Mouse (Mus musculus): ENCODE data around the gene 2700081O15Rik. TPM values are rescaled to one million over a fixed set of nuclear protein-coding genes. Genes with fewer than 3 reads are reported as not detected.
A peak's percentile ranks its signal among the peaks of the same experiment; 100 is the strongest.
"Not testable (repeated sequence)": the region's sequence is repeated elsewhere in the genome, so short reads cannot be mapped to it uniquely, and the experiment has no call there.

The 2700081O15Rik gene
- polyA plus RNA-seq, 1 experiment from 2014 or later: 8.3 TPM

DNA sequence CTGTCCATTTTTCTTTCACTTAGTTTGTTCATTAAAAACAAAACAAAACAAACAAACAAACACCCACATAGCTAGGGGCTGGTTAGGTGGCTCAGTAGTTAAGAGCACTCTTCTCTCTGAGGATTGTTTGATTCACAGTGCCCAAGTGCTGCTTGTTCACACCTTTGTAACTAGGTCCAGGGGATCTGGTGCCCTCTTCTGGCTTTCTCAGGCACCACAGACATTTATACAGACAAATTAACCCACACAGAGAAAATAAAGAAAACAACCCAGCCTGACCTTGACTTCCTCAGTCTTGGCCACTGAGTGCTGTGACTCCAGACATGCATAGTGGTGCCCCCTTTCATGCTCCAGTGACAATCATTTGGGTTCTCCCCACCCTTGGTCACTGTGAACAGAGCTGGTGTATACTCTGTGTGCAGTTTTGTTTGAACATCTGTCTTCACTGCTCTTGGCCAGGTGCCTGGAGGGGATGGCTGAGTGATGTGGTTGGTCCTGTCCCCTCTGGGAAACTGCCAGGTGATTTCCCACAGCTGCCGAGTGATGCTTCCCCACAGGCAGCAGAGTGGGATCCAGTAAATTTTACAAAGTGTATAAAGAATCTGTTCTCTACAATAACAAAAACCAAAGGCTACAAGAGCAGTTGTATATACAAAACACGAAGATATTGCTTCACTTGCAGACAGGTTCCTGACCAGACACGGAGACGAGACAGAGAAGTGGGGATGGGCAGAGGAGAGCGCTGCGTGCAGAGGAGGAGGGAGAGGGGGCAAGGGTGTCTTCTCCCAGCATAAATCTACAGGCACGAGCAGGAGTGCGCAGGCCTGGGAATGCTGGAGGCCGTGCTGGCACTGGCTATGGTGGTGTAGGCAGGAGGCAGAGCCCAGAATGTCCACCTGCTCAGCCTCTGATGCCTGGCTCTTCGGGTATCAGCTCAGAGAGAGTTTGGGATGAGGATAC lies 20.3 kb upstream of the 2700081O15Rik start:
- not testable (repeated sequence) for H3K27me3 ChIP-seq; H3K9ac ChIP-seq; H3K36me3 ChIP-seq; H3K9me3 ChIP-seq (replicated peaks); H3K27ac ChIP-seq (replicated peaks); H3K4me1 ChIP-seq; H3K4me3 ChIP-seq (replicated peaks); H3K4me2 ChIP-seq (replicated peaks); ATAC-seq (ENCODE audit: insufficient number of reproducible peaks, low FRiP score, low TSS enrichment, low read depth)
- 50% methylated on average over 9 of the region's 10 CpGs for WGBS

DNA sequence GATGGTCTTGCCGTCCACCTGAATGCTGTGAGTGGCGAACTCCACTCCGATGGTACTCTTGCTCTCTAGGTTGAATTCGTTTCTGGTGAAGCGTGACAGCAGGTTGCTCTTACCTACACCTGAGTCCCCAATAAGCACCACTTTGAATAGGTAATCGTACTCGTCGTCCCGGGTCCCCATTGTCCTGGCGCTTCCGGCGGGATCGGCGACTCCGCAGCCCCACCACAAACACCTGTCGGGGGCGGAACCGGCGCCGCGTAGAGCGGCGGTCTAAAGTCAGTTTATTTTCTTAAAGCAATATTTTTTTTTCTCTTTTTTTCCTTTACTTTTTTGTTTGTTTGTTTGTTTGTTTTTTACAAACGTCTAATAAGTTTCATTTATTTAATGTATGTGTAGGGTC lies 18.5 kb upstream of the 2700081O15Rik start:
- not testable (repeated sequence) for H3K27me3 ChIP-seq; H3K4me3 ChIP-seq (replicated peaks); H3K4me2 ChIP-seq (replicated peaks); H3K36me3 ChIP-seq; H3K9me3 ChIP-seq (replicated peaks); H3K27ac ChIP-seq (replicated peaks); H3K4me1 ChIP-seq; H3K9ac ChIP-seq; ATAC-seq (ENCODE audit: insufficient number of reproducible peaks, low FRiP score, low TSS enrichment, low read depth)
- 26% methylated on average over 24 of the region's 24 CpGs for WGBS

DNA sequence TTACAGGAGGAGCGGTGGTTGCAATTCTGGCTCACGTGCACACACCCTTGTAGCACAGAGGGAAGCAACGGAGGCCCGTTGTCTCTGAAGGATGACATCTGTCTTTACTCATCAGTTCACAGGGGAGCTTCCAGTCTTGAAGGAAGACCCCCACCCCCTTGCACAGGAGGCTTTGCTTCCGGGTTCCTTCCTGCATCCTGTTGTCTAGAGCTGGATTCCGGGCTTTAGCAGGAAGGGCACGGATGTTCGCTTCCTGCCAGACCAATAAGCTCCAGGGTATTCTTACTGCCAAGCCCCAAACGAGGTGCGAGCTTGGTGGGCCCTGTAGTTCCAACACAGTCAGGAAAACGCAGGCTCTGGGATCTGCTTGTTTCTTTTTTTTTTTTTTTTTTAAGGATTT lies 16.8 kb upstream of the 2700081O15Rik start:
- WGBS: 37% methylated on average over 11 of the region's 11 CpGs
- no peak overlapping the region for H3K4me3 ChIP-seq (replicated peaks)
- no peaks in the 10 kb centered on the region for H3K36me3 ChIP-seq
- ATAC-seq (ENCODE audit: insufficient number of reproducible peaks, low FRiP score, low TSS enrichment, low read depth): no peak
- H3K27me3 ChIP-seq: peaks cover 8% of the 10 kb centered on the region; the same call in 1 of the 2 replicates
- no peak overlapping the region for H3K9ac ChIP-seq
- peaks cover 4% of the 10 kb centered on the region; the same call in 1 of the 2 replicates for H3K4me1 ChIP-seq
- no peak overlapping the region for H3K27ac ChIP-seq (replicated peaks)
- H3K9me3 ChIP-seq (replicated peaks): no peaks in the 10 kb centered on the region
- no peak overlapping the region for H3K4me2 ChIP-seq (replicated peaks)

DNA sequence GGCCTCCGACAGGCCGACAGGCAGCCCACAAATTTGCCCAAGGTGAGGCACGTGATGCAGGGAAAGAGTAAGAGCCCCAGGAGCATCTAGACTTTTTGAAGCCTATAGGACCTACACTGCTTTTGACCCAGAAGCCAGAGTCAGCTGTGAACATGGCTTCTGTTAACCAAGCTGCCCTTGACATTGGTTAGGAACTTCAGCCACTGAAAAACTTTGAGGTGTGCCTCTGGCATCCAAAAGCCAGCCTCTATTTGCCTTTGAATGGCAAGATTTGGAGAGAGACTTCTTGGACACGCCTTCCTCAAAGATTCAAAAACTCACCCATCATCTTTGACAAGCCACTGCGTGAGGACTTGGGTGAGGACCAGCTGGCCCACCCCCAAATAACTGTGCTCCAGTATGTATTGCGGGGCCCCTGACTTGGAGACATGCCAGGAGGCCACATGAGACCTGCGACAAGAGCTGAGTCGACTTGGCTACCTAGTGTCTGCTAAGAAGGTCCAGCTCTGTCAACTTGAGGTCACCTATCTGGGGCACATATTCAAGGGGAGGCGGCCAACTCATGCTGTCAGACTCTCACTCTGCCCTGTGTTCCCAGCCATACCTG lies 12.7 kb upstream of the 2700081O15Rik start:
- Histone ChIP-seq H3K27ac (replicated peaks) (no peak overlapping the region), H3K4me3 (replicated peaks) (no peak overlapping the region), H3K9ac (no peak overlapping the region), H3K27me3 (0 out of 2 replicates have a peak, but pooled peaks cover 3% of the 10 kb centered on the region), H3K4me2 (replicated peaks) (no peak overlapping the region), H3K36me3 (no peaks in the 10 kb centered on the region), H3K4me1 (peaks cover 4% of the 10 kb centered on the region; the same call in 1 of the 2 replicates), H3K9me3 (replicated peaks) (no peaks in the 10 kb centered on the region)
- 57% methylated on average over 9 of the region's 9 CpGs for WGBS
- no peak for ATAC-seq (ENCODE audit: insufficient number of reproducible peaks, low FRiP score, low TSS enrichment, low read depth)

DNA sequence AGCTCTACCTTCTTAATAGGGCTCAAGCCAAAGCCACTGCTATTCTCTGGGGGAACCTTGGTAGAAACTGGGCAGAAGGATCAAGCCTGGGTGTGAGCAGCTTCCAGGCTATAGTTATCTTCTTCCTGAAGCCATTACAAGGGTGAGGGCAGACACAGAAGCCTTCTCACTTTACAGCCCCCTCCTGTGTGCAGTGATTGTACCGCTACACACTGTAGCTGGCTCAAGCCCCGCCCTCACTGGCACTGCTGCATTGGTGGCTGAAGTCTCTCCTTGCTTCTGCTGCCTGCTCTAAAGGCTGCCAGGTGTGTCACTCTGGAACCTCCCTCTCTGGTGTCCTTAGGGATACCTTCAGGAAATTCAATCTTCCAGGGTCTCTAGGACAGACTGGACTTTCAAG lies 5.1 kb upstream of the 2700081O15Rik start:
- H3K27ac ChIP-seq (replicated peaks): no peak overlapping the region
- WGBS: 38% methylated on average over 2 of the region's 2 CpGs
- H3K9ac ChIP-seq: no peak overlapping the region
- H3K36me3 ChIP-seq: no peaks in the 10 kb centered on the region
- no peak for ATAC-seq (ENCODE audit: insufficient number of reproducible peaks, low FRiP score, low TSS enrichment, low read depth)
- H3K4me3 ChIP-seq (replicated peaks): no peak overlapping the region
- H3K4me2 ChIP-seq (replicated peaks): no peak overlapping the region
- H3K4me1 ChIP-seq: peaks cover 13% of the 10 kb centered on the region
- H3K27me3 ChIP-seq: no peaks in the 10 kb centered on the region
- no peaks in the 10 kb centered on the region for H3K9me3 ChIP-seq (replicated peaks)

DNA sequence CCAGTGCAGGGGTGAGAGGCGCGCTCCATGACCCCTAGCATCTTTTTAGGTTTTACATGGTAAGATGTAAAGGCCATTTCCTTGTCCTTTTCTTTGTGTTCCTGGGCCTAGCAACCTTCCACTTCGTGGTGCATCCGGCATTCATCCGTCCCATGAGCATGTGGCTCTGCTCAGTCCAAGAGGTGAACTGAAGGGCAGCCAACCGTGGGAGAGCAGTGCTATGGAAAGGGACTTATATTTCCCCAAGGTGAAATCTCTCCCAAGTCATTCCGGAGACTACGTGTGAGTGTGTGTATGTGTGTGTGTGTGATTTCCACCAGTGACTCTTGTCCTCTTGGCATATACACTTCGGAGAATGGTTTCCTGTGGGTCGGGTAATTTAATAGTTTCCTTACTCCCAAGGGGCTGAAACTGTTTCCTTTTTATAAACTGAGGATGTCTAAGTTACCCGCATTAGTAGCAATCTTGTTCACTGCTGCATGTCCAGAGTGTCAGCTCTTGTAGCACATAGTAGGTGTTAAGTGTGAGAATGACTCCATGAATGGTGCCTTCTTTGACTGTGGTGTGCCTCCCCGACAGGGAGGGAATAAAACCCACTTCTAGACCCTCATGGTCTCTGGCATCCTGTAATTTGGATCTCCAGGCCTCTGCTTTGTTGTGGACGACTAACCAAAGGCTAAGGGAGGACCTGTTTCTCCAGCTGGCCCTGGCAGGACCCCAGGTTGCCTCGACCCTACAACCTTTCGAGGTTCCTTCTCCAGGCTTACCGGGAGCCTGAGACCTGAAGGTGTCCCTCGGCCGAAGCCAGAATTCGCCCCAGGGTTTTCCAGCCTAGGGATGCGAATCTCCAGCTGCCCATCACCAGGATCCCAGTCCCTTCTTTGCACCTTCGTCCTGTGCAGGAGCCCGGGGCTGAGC lies 1.2 kb upstream of the 2700081O15Rik start:
- Histone ChIP-seq H3K9me3 (replicated peaks) (no peaks in the 10 kb centered on the region), H3K27ac (replicated peaks) (peak overlapping the region; percentile 94), H3K9ac (peak overlapping the region; percentile 98), H3K4me1 (peaks cover 39% of the 10 kb centered on the region), H3K36me3 (0 out of 2 replicates have a peak, but pooled peaks cover 3% of the 10 kb centered on the region), H3K27me3 (no peaks in the 10 kb centered on the region), H3K4me3 (replicated peaks) (peak overlapping the region; percentile 86), H3K4me2 (replicated peaks) (peak overlapping the region; percentile 85)
- WGBS: 27% methylated on average over 22 of the region's 22 CpGs
- ATAC-seq (ENCODE audit: insufficient number of reproducible peaks, low FRiP score, low TSS enrichment, low read depth): no peak

DNA sequence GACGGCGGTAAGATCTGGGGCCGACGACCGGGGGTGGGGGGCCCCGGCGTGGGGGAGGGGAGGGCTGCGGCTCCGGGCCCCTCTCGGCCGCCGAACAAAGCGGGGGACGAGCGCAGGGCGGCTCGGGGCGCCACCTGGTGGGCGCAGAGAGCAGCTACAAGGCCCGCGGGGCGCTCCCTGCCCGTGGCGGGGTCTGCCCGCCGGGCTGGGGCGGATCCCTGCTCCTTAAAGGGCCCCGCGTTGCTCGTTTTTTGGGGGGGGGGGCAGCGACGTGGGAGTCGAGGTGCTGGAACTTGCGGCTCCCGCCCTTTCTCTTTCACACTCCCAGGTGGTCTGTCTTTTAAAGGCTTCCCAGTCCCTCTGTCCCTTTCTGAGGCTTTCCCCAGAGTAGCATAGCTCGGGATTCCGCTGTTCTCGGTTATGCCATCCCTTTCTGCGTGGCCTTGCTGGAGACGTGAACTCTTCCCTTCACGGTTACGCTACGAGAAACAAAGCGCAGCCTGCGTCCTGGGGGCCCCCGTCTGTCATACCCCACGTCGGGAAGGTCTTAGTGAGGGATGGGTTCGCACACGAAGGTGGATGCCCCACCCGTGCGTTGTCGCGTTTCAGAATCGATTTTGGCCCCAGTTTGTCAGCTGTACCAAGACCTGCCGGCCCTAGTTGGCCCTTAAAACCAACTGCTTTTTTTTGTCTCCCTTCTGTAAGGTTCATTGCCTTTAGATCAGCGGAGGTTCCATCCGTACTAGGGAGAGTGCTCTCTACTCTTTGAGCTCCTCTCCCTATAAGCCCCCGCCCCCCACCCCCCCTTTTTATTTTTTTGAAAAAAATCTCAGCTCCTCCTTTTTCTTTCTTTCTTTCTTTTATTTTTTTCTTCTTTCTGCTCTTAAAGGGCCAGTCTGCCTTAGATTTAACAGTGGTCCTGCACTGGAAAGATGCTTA lies 755 bp downstream of the 2700081O15Rik start:
- H3K4me1 ChIP-seq: peaks cover 59% of the 10 kb centered on the region
- WGBS: under 1% methylated on average over 57 of the region's 59 CpGs

DNA sequence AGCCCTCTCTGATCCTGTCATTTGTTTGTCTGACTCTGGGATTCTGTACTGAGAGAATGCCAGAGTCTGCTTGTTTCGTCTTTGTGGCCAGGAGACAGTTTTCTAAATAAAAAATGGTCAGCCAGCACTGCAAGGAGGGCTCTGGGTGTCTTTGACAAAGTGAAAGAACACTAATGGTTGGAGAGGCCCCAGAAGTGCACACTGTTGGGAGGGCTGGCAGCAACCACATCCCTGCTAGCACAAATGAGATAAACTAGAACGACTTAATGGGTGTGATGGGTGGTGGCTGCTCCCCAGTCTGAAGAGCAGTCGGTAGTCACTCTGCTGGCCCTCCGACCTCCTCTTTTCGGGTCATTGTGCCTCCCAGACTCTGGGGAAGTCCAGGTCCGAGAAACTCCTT lies 1.7 kb downstream of the 2700081O15Rik start:
- Histone ChIP-seq H3K4me3 (replicated peaks) (peak overlapping the region; percentile 86), H3K27ac (replicated peaks) (no peak overlapping the region), H3K4me1 (peaks cover 68% of the 10 kb centered on the region), H3K9ac (peak overlapping the region; percentile 28; the same call in 1 of the 2 replicates), H3K27me3 (no peaks in the 10 kb centered on the region), H3K4me2 (replicated peaks) (peak overlapping the region; percentile 85), H3K36me3 (peaks cover 14% of the 10 kb centered on the region; the same call in 1 of the 2 replicates), H3K9me3 (replicated peaks) (no peaks in the 10 kb centered on the region)
- 26% methylated on average over 6 of the region's 6 CpGs for WGBS
- ATAC-seq (ENCODE audit: insufficient number of reproducible peaks, low FRiP score, low TSS enrichment, low read depth): no peak

More for the DNA sequence above, 755 bp downstream of the 2700081O15Rik start:
- peak overlapping the region; percentile 86 for H3K4me3 ChIP-seq (replicated peaks)
- H3K27ac ChIP-seq (replicated peaks): peak overlapping the region; percentile 94
- H3K36me3 ChIP-seq: peaks cover 11% of the 10 kb centered on the region; the same call in 1 of the 2 replicates
- ATAC-seq (ENCODE audit: insufficient number of reproducible peaks, low FRiP score, low TSS enrichment, low read depth): peak; percentile 62
- H3K9ac ChIP-seq: peak overlapping the region; percentile 98
- H3K9me3 ChIP-seq (replicated peaks): no peaks in the 10 kb centered on the region
- H3K27me3 ChIP-seq: no peaks in the 10 kb centered on the region
- H3K4me2 ChIP-seq (replicated peaks): peak overlapping the region; percentile 85

DNA sequence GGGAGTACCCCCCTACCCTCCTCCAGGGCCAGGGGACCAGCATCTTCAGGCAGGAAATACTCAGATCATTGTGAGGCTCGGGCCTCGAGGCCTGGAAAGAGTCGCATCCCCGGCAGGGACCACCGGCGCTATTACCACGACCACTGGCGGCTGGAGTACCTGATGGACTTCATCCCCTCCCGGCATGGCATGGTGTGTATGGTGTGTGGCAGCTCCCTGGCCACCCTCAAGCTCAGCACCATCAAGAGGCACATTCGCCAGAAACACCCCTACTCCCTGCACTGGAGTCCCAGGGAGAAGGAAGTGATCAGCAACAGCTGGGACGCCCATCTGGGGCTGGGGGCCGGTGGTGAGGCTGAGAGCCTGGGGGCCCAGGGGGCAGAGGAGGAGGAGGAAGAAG lies 2.7 kb downstream of the 2700081O15Rik start:
- Histone ChIP-seq H3K4me3 (replicated peaks) (no peak overlapping the region), H3K4me1 (peaks cover 77% of the 10 kb centered on the region), H3K36me3 (peaks cover 17% of the 10 kb centered on the region; the same call in 1 of the 2 replicates), H3K4me2 (replicated peaks) (peak overlapping the region; percentile 85), H3K27ac (replicated peaks) (no peak overlapping the region), H3K27me3 (no peaks in the 10 kb centered on the region), H3K9ac (no peak overlapping the region), H3K9me3 (replicated peaks) (no peaks in the 10 kb centered on the region)
- ATAC-seq (ENCODE audit: insufficient number of reproducible peaks, low FRiP score, low TSS enrichment, low read depth): no peak
- WGBS: 39% methylated on average over 12 of the region's 12 CpGs

Data from embryonic facial prominence, embryonic 15.5 days (tissue).